Comparison of ENCODE assay signal across 15 mouse cellular contexts in genomic region chr10:85699721-85700120, GRCm38 (mm10).
"Had no signal": no experiment of that assay in that cellular context is flagged by ENCODE, and none has a peak within 500 bp of the region (broad histone marks: within the 10 kb centered on the region; RNA-seq: fewer than 3 reads in every experiment).

No protein-coding gene starts in this region.

- H3K4me2 ChIP-seq: kidney, embryonic 15.5 days; limb, embryonic 13.5 days; liver, embryonic 12.5 days; liver, embryonic 15.5 days; lung, embryonic 15.5 days; midbrain, embryonic 11.5 days had no signal

- DNase-seq: kidney, adult 8-10 months; kidney, postnatal 10 days; kidney, postnatal 36 days; liver; lung, adult 18-20 months; midbrain, embryonic 14.5 days; thymus, adult 18-20 months; thymus, postnatal 36 days had no signal

- H3K4me3 ChIP-seq: kidney, embryonic 15.5 days; limb, embryonic 10.5 days; limb, embryonic 13.5 days; liver, embryonic 12.5 days; liver, embryonic 15.5 days; lung, embryonic 15.5 days had no signal

- ATAC-seq: liver, embryonic 12.5 days had no signal

- H3K4me1 ChIP-seq: kidney, embryonic 15.5 days; limb, embryonic 10.5 days; limb, embryonic 13.5 days; liver, embryonic 12.5 days; liver, embryonic 15.5 days; lung, embryonic 15.5 days had no signal

- H3K36me3 ChIP-seq: kidney, embryonic 15.5 days; limb, embryonic 10.5 days; limb, embryonic 13.5 days; liver, embryonic 12.5 days; liver, embryonic 15.5 days; lung, embryonic 15.5 days had no signal

- H3K9ac ChIP-seq: kidney, embryonic 15.5 days; limb, embryonic 13.5 days; liver, embryonic 12.5 days; liver, embryonic 15.5 days; lung, embryonic 15.5 days had no signal

- H3K27ac ChIP-seq: kidney, embryonic 15.5 days; limb, embryonic 10.5 days; limb, embryonic 13.5 days; liver, embryonic 12.5 days; liver, embryonic 15.5 days; lung, embryonic 15.5 days had no signal

- H3K27me3 ChIP-seq: kidney, embryonic 15.5 days; limb, embryonic 13.5 days; liver, embryonic 12.5 days; liver, embryonic 15.5 days; lung, embryonic 15.5 days had no signal

- H3K9me3 ChIP-seq: kidney, embryonic 15.5 days; limb, embryonic 10.5 days; limb, embryonic 13.5 days; liver, embryonic 12.5 days; liver, embryonic 15.5 days; lung, embryonic 15.5 days had no signal
